Mouse (Mus musculus) ES-Bruce4 (cell line): ENCODE results near the gene Adamtsl4. TPM values are rescaled to one million over a fixed set of nuclear protein-coding genes. Genes with fewer than 3 reads are reported as not detected.
A peak's percentile ranks its signal among the peaks of the same experiment; 100 is the strongest.

Source experiments
- H3K27ac ChIP-seq: 2 replicates; pipeline ENCODE4 v1.5.1; 2012; ENCODE audit warnings: low read length, inconsistent platforms; ENCODE audit not compliant: insufficient read depth
- H3K27me3 ChIP-seq: 2 replicates; pipeline ENCODE4 v1.6.1; 2012; ENCODE audit warnings: mild to moderate bottlenecking, low read length, inconsistent platforms; ENCODE audit not compliant: control insufficient read depth, poor library complexity, insufficient read depth, severe bottlenecking
- H3K36me3 ChIP-seq: 2 replicates; pipeline ENCODE4 v1.6.1; 2012; ENCODE audit warnings: inconsistent platforms, mild to moderate bottlenecking, low read length, moderate library complexity; ENCODE audit not compliant: control insufficient read depth, poor library complexity, insufficient read depth, severe bottlenecking
- H3K4me1 ChIP-seq: one replicate; pipeline ENCODE4 v1.8.1; 2011; ENCODE audit warnings: low read length; ENCODE audit not compliant: control insufficient read depth, insufficient read depth
- H3K4me3 ChIP-seq: 2 replicates; pipeline ENCODE4 v1.5.1; 2011; ENCODE audit warnings: low read depth, mild to moderate bottlenecking, low read length
- H3K9ac ChIP-seq: 2 replicates; pipeline ENCODE4 v1.6.1; 2012; ENCODE audit warnings: low read depth, mild to moderate bottlenecking, inconsistent platforms; ENCODE audit not compliant: poor library complexity, severe bottlenecking
- H3K9me3 ChIP-seq: replicated peaks from 2 replicates; pipeline ENCODE4 v1.6.1; 2012; ENCODE audit warnings: mild to moderate bottlenecking, low read length, inconsistent platforms; ENCODE audit not compliant: control insufficient read depth, poor library complexity, insufficient read depth, severe bottlenecking
- CTCF ChIP-seq: IDR thresholded peaks from one replicate; pipeline ENCODE4 v1.8.1; 2011; ENCODE audit warnings: low read depth, low read length
- EP300 ChIP-seq: IDR thresholded peaks from 2 replicates; pipeline ENCODE4 v1.6.1; 2011; ENCODE audit warnings: low read depth, low read length; ENCODE audit not compliant: insufficient read depth
- POLR2A ChIP-seq: IDR thresholded peaks from one replicate; pipeline ENCODE4 v1.8.1; 2011; ENCODE audit warnings: low read length; ENCODE audit not compliant: insufficient read depth
- polyA plus RNA-seq: library from polyadenylated mRNA; stranded (reverse); fragments of >200 nt; gene quantifications from 2 replicates; pipeline ENCODE4 v1.2.4, GENCODE M21; 2011; ENCODE audit warnings: low read depth; ENCODE audit not compliant: missing spikeins, insufficient read depth, insufficient read length

The Adamtsl4 gene
- polyA plus RNA-seq, 1 experiment = 10.1 TPM

- H3K9me3 ChIP-seq = no peaks in the 10 kb centered on the region
- H3K9ac ChIP-seq = no peak overlapping the region
- H3K4me3 ChIP-seq = no peak overlapping the region
- no peaks in the 10 kb centered on the region for H3K36me3 ChIP-seq
- no peak overlapping the region for H3K27ac ChIP-seq
- H3K4me1 ChIP-seq = peaks cover 10% of the 10 kb centered on the region
- H3K27me3 ChIP-seq = no peaks in the 10 kb centered on the region
- TF ChIP-seq CTCF (no peak), EP300 (no peak), POLR2A (no peak)
These were observed 39.7 kb downstream of the Adamtsl4 start for GRCm38 (mm10) chr3:95648016-95648415.

GRCm38 (mm10) chr3:95645313-95646235 is 42.1 kb downstream of the Adamtsl4 start:
- Histone ChIP-seq H3K9ac (no peak overlapping the region), H3K36me3 (no peaks in the 10 kb centered on the region), H3K9me3 (no peaks in the 10 kb centered on the region), H3K4me3 (no peak overlapping the region), H3K27ac (peak overlapping the region; percentile 75), H3K4me1 (peaks cover 9% of the 10 kb centered on the region), H3K27me3 (no peaks in the 10 kb centered on the region)
- no peak for TF ChIP-seq POLR2A
- TF ChIP-seq EP300 = peak; percentile 92
- TF ChIP-seq CTCF = no peak

DNA sequence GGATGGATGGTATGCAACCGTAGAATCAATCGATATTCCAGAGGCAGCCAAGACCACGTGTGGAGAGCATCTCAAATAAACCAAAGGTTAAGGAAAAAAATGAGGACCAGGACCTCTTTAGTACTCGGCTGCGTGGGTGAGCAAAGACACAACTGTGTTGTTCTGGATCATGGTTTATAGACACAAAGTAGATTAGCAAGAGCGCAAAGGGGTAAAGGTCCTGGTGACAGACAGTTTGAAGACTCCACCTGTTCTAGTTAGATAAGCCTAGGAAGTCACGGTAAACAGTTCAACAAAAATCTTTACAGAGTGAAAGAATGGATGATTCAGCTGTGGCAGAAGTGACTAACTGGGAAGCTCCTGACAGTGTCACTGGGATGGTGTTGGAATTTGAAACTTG is 44.6 kb downstream of the Adamtsl4 start:
- Histone ChIP-seq H3K4me1 (peaks cover 10% of the 10 kb centered on the region), H3K4me3 (no peak overlapping the region), H3K9ac (no peak overlapping the region), H3K9me3 (no peaks in the 10 kb centered on the region), H3K36me3 (no peaks in the 10 kb centered on the region), H3K27ac (peak overlapping the region; percentile 40), H3K27me3 (no peaks in the 10 kb centered on the region)
- TF ChIP-seq CTCF (no peak), EP300 (no peak), POLR2A (no peak)

DNA sequence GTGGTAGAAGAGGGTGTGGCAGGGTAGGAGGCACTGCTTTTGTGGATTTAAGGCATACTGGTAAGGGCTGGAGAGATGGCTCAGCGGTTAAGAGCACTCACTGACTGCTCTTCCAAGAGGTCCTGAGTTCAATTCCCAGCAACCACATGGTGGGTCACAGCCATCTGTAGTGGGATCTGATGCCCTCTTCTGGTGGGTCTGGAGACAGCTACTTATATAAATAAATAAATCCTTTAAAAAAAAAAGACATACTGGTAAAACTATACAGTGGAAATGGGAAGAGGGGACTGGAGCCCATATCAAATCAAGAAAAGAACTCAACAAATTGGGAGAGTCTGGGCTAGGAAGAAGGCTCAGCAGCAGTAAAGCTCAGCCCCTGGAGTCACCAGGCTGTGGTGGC is 48.0 kb downstream of the Adamtsl4 start:
- 0 out of 2 replicates have a peak overlapping the region, but pooled peaks have one; percentile 43 for H3K27ac ChIP-seq
- no peak overlapping the region for H3K9ac ChIP-seq
- no peak overlapping the region for H3K4me3 ChIP-seq
- peaks cover 11% of the 10 kb centered on the region for H3K36me3 ChIP-seq
- peaks cover 7% of the 10 kb centered on the region for H3K4me1 ChIP-seq
- no peaks in the 10 kb centered on the region for H3K27me3 ChIP-seq
- H3K9me3 ChIP-seq = no peaks in the 10 kb centered on the region
- no peak for TF ChIP-seq POLR2A
- TF ChIP-seq EP300 = no peak
- no peak for TF ChIP-seq CTCF

DNA sequence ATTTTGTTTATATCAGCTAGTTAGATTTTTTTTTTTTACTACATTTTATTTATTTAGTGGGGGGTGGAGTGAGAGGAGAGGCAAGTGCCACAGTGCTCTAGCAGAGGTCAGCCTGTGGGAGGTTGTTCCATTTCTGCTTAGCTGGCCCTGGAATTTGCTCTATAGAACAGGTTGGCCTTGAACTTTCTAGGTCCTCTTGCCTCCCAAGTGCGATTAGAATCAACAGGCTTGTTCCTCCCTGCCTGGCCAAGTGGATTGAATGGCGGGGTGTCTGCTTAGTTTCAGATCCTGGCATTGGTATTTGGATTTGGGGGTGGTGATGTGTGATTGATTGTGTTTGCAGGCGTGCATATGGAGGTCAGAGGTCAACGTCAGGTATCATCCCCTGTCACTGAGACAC is 51.6 kb downstream of the Adamtsl4 start:
- Histone ChIP-seq H3K36me3 (peaks cover 32% of the 10 kb centered on the region), H3K9ac (no peak overlapping the region), H3K27ac (peak overlapping the region; percentile 86), H3K4me3 (no peak overlapping the region), H3K27me3 (no peaks in the 10 kb centered on the region), H3K9me3 (no peaks in the 10 kb centered on the region), H3K4me1 (peaks cover 12% of the 10 kb centered on the region)
- TF ChIP-seq EP300 (no peak), CTCF (no peak), POLR2A (no peak)

DNA sequence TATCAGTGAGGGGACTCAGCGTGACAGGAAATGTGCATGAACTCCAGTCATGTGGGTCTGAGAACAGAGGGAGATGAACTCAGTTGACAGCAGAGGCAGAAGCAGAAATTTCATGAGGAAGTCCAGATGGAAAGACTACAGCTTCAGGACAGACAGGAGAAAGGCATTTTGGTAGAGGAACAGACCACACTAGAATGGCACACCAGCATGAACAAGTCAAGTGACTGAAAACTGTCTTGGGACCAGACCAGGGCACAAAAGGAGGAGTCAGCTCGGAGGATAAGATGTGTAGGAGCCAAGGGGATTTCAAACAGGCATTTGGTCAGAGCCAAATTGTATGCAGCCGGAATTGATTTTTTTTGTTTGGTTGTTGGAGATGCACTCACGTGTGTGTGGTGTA is 52.1 kb downstream of the Adamtsl4 start:
- Histone ChIP-seq H3K36me3 (peaks cover 36% of the 10 kb centered on the region), H3K27me3 (no peaks in the 10 kb centered on the region), H3K4me1 (peaks cover 12% of the 10 kb centered on the region), H3K4me3 (no peak overlapping the region), H3K9ac (no peak overlapping the region), H3K27ac (peak overlapping the region; percentile 86), H3K9me3 (no peaks in the 10 kb centered on the region)
- TF ChIP-seq EP300 = no peak
